Mouse (Mus musculus) C2C12 (cell line): ENCODE measurements at regions not wholly inside any gene's neighbourhood (a gene's known extent, or its start where the extent isn't known, plus 50 kb on each side); places are given as distances from the start of the nearest gene placed in this dataset.

Experiments used
- H3K27me3 ChIP-seq: one replicate; pipeline ENCODE4 v1.6.1; 2011; ENCODE audit not compliant: control insufficient read depth, insufficient read depth, insufficient read length
- H3K36me3 ChIP-seq: one replicate; pipeline ENCODE4 v1.6.1; 2011; ENCODE audit not compliant: control insufficient read depth, insufficient read depth
- H3K4me3 ChIP-seq: one replicate; pipeline ENCODE4 v1.5.1; 2011; ENCODE audit warnings: mild to moderate bottlenecking, control low read depth; ENCODE audit not compliant: poor library complexity, insufficient read depth, severe bottlenecking
- H3K79me2 ChIP-seq: one replicate; pipeline ENCODE4 v1.6.1; 2011; ENCODE audit not compliant: control insufficient read depth, insufficient read depth
- H3K79me3 ChIP-seq: one replicate; pipeline ENCODE4 v1.6.1; 2011; ENCODE audit warnings: low read depth, control low read depth
- H3ac ChIP-seq: one replicate; pipeline ENCODE3; 2011; ENCODE audit warnings: low read depth; ENCODE audit not compliant: control insufficient read depth, insufficient read length
- CEBPB ChIP-seq: IDR thresholded peaks from one replicate; pipeline ENCODE4 v1.6.1; 2011; ENCODE audit warnings: low read depth, mild to moderate bottlenecking, control low read depth, moderate library complexity
- CTCF ChIP-seq: IDR thresholded peaks from one replicate; pipeline ENCODE4 v1.5.1; 2011; ENCODE audit not compliant: control insufficient read depth, insufficient read depth, insufficient read length
- FOSL1 ChIP-seq: IDR thresholded peaks from one replicate; pipeline ENCODE4 v1.8.0; 2011; ENCODE audit warnings: mild to moderate bottlenecking, low read length; ENCODE audit not compliant: poor library complexity, insufficient read depth, severe bottlenecking
- MAX ChIP-seq: IDR thresholded peaks from one replicate; pipeline ENCODE4 v1.6.1; 2011; ENCODE audit warnings: mild to moderate bottlenecking, control low read depth
- MYOD1 ChIP-seq: IDR thresholded peaks from one replicate; pipeline ENCODE4 v1.6.1; 2011; ENCODE audit warnings: low read depth; ENCODE audit not compliant: control insufficient read depth, insufficient read length
- MYOG ChIP-seq: IDR thresholded peaks from one replicate; pipeline ENCODE4 v1.6.1; 2011; ENCODE audit not compliant: control insufficient read depth, insufficient read length; ENCODE audit errors: extremely low read depth
- USF1 ChIP-seq: IDR thresholded peaks from one replicate; pipeline ENCODE4 v1.6.1; 2011; ENCODE audit warnings: low read depth, mild to moderate bottlenecking, control low read depth, moderate library complexity

DNA sequence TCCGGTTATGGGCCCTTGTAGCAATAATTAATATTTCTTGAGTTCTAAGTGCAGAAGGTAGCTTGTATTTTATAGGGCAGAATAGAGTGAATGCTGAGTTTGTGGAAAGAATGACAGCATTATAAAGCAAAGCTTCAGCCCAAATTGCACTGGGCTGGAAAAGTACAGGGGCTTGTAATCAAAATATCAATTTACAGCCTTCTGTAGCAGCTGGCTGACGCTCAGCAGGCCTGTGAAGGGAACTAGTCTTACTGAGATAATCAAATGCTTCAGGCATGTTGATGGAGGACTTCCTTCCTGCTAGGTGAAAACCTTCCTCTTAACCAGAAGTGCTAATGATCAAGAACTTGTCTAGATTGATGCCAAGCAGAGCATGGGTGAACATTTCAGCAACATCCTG, 257.9 kb upstream of the Sdr16c6 start:
- H3K27me3 ChIP-seq, result no peaks in the 10 kb centered on the region
- no peaks in the 10 kb centered on the region for H3K36me3 ChIP-seq
- no peak overlapping the region for H3ac ChIP-seq
- H3K79me2 ChIP-seq, result no peaks in the 10 kb centered on the region
- TF ChIP-seq FOSL1 (no peak), MAX (no peak), CEBPB (no peak), MYOD1 (no peak), CTCF (no peak), MYOG (no peak), USF1 (no peak)
- H3K79me3 ChIP-seq, result no peaks in the 10 kb centered on the region
- no peak overlapping the region for H3K4me3 ChIP-seq

DNA sequence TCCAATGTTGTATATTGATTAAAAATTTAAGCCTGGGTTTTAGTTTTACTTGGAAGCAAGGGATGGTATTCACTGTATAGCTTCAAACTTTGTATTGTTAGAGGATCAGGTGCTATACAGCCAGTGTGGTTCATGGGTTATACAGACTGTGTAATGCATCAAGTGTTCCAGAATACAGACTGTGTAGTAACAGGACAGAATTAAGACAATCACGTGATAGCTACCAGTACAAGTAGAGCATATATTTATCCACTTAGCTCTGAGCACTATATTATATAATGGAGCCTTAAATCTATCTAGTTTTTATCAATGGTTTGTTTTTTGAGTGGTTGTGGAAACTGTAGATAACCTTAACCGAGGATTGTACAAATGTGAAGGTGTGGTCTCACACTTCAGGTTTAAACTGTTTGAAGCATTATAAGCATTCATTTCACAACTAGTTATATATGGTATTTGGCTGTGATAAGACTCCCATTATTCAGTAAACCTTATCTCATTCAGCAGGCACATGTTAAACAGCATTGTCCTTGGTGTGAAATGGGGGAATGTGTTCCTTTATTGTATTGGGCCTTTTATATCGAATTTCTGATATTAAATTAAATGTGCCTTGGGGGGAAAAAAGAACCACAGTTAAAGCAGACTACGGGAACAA, 256.3 kb upstream of the Sdr16c6 start:
- Histone ChIP-seq H3ac (no peak overlapping the region), H3K4me3 (no peak overlapping the region), H3K79me3 (no peaks in the 10 kb centered on the region), H3K27me3 (no peaks in the 10 kb centered on the region), H3K79me2 (no peaks in the 10 kb centered on the region), H3K36me3 (no peaks in the 10 kb centered on the region)
- TF ChIP-seq MYOD1 (no peak), CEBPB (no peak), USF1 (no peak), MAX (no peak), MYOG (no peak), CTCF (no peak), FOSL1 (no peak)

DNA sequence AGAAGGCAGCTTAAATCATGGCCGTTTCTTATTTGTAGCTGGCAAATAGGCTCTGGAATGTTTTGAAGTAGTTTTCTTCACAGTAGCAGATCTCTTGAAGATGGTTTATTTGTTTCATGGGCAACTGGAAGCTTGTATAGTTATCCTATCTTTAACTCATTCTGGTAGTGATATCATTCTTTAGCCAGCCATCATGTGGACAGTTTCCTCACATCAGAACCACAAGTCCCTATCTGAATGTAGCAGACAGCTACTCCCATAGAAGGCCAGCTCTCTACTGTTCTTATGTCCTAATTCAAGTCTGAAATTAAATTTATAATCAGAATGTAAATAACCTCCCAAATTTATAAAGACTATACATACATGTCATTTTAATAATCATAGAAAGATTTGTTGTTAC, 253.8 kb upstream of the Sdr16c6 start:
- no peaks in the 10 kb centered on the region for H3K36me3 ChIP-seq
- TF ChIP-seq FOSL1 (no peak), CTCF (no peak), USF1 (no peak), MYOD1 (no peak), CEBPB (no peak), MYOG (no peak), MAX (no peak)

DNA sequence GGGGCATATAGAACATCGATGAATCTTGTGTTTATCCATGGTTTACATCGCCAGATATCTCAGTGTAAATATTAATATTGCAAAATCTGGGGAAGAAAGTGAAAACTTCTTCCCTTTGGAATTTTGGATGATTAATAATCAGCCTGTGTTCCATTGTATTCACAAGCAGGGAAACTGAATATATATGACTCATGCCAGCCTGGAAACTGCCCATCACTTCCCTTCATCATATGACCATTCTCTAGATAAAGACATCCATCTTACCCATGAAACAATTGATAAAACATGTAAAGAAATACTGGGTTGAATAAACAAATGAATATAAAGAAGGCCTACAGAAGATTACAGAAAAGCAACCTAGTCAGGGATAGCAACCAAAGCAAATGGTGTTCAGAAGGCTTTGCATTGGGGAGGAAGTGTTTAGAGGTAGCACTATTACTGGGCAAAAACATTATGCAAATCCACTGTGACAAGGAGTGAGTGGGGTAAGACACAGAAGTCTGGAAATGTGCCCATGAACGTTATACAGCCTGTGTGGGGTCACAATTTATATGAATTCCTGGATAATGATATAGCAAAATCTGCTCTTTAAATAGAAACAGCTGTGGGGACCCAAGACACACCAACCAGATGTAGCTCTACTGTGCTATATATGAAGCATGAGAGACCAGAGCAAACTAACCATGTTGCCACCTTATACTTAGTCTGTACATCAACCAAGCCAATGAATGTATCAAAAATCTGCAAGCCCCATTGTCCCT, 238.5 kb upstream of the Sdr16c6 start:
- Histone ChIP-seq H3K4me3 (no peak overlapping the region), H3K27me3 (no peaks in the 10 kb centered on the region), H3ac (no peak overlapping the region), H3K36me3 (no peaks in the 10 kb centered on the region), H3K79me3 (no peaks in the 10 kb centered on the region), H3K79me2 (no peaks in the 10 kb centered on the region)
- TF ChIP-seq USF1 (no peak), CEBPB (no peak), FOSL1 (no peak), CTCF (no peak), MYOD1 (no peak), MAX (no peak), MYOG (no peak)

More for the DNA sequence above, 253.8 kb upstream of the Sdr16c6 start:
- H3K27me3 ChIP-seq, result no peaks in the 10 kb centered on the region
- no peak overlapping the region for H3K4me3 ChIP-seq
- no peak overlapping the region for H3ac ChIP-seq
- no peaks in the 10 kb centered on the region for H3K79me2 ChIP-seq
- no peaks in the 10 kb centered on the region for H3K79me3 ChIP-seq

DNA sequence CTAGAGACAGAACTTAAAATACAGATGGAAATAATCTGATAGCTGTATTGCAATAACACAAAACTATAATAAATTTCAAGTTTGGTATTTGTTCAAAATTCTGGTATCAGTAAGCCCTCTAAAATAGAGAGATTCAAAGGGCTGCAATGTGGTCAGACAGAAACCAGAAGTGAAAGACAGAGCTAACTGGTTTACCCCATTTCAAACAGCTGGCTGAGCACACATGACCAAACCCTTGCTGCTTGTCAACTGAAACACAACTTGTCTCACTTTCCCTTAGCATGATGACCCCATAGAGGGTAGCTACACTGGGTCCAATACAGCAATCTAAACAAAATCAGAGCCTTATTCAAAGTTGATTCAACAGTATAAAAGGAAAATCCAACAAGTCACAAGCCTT, 234.2 kb upstream of the Sdr16c6 start:
- TF ChIP-seq CEBPB (no peak), USF1 (no peak), FOSL1 (no peak), CTCF (no peak), MAX (no peak), MYOD1 (no peak), MYOG (no peak)
- H3K79me2 ChIP-seq, result no peaks in the 10 kb centered on the region
- H3K36me3 ChIP-seq, result no peaks in the 10 kb centered on the region
- H3K4me3 ChIP-seq, result no peak overlapping the region
- no peaks in the 10 kb centered on the region for H3K79me3 ChIP-seq
- no peak overlapping the region for H3ac ChIP-seq
- H3K27me3 ChIP-seq, result no peaks in the 10 kb centered on the region

DNA sequence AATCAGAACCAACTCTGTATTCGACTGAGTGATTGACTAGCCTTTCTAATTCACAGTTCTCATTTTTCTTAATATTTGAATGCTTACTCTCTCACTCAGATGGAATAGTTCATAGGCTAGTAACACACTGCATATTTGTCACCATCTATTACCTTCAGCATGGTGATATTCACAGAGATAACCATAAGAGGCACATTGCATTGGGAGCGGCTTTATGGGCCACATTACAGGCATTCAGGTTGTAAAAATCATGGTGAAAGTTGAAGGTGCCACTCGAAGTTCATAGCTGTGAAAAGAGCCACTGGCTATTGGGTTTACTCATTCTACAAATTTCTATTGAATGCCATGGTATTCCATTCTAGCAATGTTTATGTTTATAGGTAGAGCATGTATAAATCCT, 229.6 kb upstream of the Sdr16c6 start:
- TF ChIP-seq CEBPB, result no peak
- TF ChIP-seq MAX, result no peak
- TF ChIP-seq MYOD1, result no peak
- no peak for TF ChIP-seq FOSL1
- TF ChIP-seq CTCF, result no peak
- no peak for TF ChIP-seq USF1
- TF ChIP-seq MYOG, result no peak
- H3K4me3 ChIP-seq, result no peak overlapping the region
- no peaks in the 10 kb centered on the region for H3K79me3 ChIP-seq
- no peaks in the 10 kb centered on the region for H3K36me3 ChIP-seq
- no peaks in the 10 kb centered on the region for H3K79me2 ChIP-seq
- no peaks in the 10 kb centered on the region for H3K27me3 ChIP-seq
- no peak overlapping the region for H3ac ChIP-seq
